Mouse (Mus musculus): ENCODE results near the gene Ptbp2. TPM values are rescaled to one million over a fixed set of nuclear protein-coding genes. Genes with fewer than 3 reads are reported as not detected.

Gene Ptbp2
- polyA plus RNA-seq, 1 experiment from 2014 or later: 73.0 TPM

- no peak for DNase-seq (ENCODE audit: low spot score)
- ATAC-seq (replicated peaks; ENCODE audit: low FRiP score, low TSS enrichment, low read depth): no peak
- no peak overlapping the region for H3K4me3 ChIP-seq (ENCODE audit: low read depth, low read length)
- H3K4me1 ChIP-seq (replicated peaks; ENCODE audit: control insufficient read depth, insufficient read depth, low read length): no peaks in the 10 kb centered on the region
- no peak overlapping the region for H3K9ac ChIP-seq (ENCODE audit: low read length)
- H3K27ac ChIP-seq (ENCODE audit: low read depth): no peak overlapping the region
- WGBS: 58% methylated on average over 1 of the region's 1 CpGs
- peaks cover 51% of the 10 kb centered on the region for H3K36me3 ChIP-seq (ENCODE audit: control insufficient read depth, insufficient read depth, low read length)
- no peak overlapping the region for H3K4me2 ChIP-seq (ENCODE audit: low read length)
- no peaks in the 10 kb centered on the region for H3K9me3 ChIP-seq (ENCODE audit: control insufficient read depth, low read length)
- H3K27me3 ChIP-seq (replicated peaks; ENCODE audit: control insufficient read depth, insufficient read depth, low read length): no peaks in the 10 kb centered on the region
Measured at GRCm38 (mm10) chr3:119745801-119746200, 38.5 kb downstream of the Ptbp2 start.

DNA sequence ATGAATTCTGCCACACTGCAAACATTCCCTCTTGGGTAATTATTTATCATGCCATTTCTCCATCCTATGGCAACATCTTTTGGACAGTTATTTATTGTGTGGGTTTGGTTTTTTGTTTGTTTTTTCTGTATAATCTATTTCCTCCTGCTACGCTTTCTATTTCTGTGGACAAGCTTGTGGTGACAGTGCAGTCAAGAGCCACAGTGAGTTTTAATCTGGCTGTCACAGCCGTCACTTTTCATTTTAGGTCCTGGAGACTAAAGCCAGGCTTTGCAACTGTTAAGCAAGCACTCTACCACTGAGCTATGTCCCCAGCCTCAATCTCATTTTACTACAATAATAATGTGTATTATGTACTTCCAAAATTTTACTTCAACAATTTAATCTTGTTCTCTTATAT is 54.4 kb downstream of the Ptbp2 start:
- Histone ChIP-seq H3K4me3 (ENCODE audit: low read depth, low read length) (no peak overlapping the region), H3K9me3 (ENCODE audit: control insufficient read depth, low read length) (no peaks in the 10 kb centered on the region), H3K36me3 (ENCODE audit: control insufficient read depth, insufficient read depth, low read length) (peaks cover 34% of the 10 kb centered on the region), H3K27me3 (replicated peaks; ENCODE audit: control insufficient read depth, insufficient read depth, low read length) (no peaks in the 10 kb centered on the region), H3K27ac (ENCODE audit: low read depth) (no peak overlapping the region), H3K4me1 (replicated peaks; ENCODE audit: control insufficient read depth, insufficient read depth, low read length) (0 out of 2 replicates have a peak, but pooled peaks cover 2% of the 10 kb centered on the region), H3K9ac (ENCODE audit: low read length) (no peak overlapping the region), H3K4me2 (ENCODE audit: low read length) (no peak overlapping the region)
- 80% methylated on average over 2 of the region's 2 CpGs for WGBS
- DNase-seq (ENCODE audit: low spot score) (no peak), ATAC-seq (replicated peaks; ENCODE audit: low FRiP score, low TSS enrichment, low read depth) (no peak)

DNA sequence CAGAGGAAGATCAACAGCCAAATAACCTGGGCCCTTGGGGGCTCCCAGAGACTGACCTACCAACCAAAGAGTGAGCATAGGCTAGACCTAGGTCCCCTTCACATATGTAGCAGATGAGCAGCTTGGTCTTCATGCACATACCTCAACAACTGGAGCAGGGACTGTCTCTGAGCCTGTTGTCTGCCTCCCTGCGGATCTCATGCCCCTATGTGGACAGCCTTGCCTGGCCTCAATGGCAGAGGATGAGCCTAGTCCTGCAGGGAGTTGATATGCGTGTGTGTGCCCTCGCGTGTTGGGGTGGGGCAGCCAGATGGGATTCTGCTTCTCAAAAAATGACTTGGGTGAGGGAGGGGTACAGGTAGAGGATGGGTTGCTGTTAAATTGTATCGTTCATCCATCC is 72.2 kb downstream of the Ptbp2 start:
- no peaks in the 10 kb centered on the region for H3K4me1 ChIP-seq (replicated peaks; ENCODE audit: control insufficient read depth, insufficient read depth, low read length)
- no peaks in the 10 kb centered on the region for H3K9me3 ChIP-seq (ENCODE audit: control insufficient read depth, low read length)
- peaks cover 8% of the 10 kb centered on the region; the same call in 1 of the 2 replicates for H3K36me3 ChIP-seq (ENCODE audit: control insufficient read depth, insufficient read depth, low read length)
- WGBS: 97% methylated on average over 5 of the region's 5 CpGs
- H3K4me2 ChIP-seq (ENCODE audit: low read length): no peak overlapping the region
- ATAC-seq (replicated peaks; ENCODE audit: low FRiP score, low TSS enrichment, low read depth) (peak; percentile 67; the same call in 1 of the 2 replicates), DNase-seq (ENCODE audit: low spot score) (no peak)
- no peak overlapping the region for H3K4me3 ChIP-seq (ENCODE audit: low read depth, low read length)
- H3K9ac ChIP-seq (ENCODE audit: low read length): no peak overlapping the region
- H3K27ac ChIP-seq (ENCODE audit: low read depth): no peak overlapping the region
- no peaks in the 10 kb centered on the region for H3K27me3 ChIP-seq (replicated peaks; ENCODE audit: control insufficient read depth, insufficient read depth, low read length)

GRCm38 (mm10) chr3:119711503-119711902 is 72.8 kb downstream of the Ptbp2 start:
- ATAC-seq (replicated peaks; ENCODE audit: low FRiP score, low TSS enrichment, low read depth): 0 out of 2 replicates have a peak, but pooled peaks have one; percentile 42

DNA sequence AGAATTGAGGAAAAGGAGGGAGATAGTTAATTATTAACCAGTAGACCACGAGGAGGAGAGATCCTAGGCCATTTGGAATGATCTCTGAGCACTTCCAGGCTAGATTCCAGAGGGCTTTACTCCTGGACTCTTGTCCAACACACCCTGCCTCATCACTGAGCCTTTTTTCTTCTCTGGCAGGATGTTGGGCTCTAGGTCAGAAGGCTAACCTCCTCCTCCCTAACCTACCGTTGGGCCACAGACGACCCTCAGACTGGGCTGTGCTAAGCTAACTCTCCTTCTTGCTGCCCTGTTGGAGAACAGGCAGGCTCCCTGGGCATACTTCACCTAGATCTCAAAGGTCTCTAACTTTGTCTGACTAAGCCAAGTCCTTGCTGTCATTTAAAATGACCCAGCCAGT is 82.8 kb downstream of the Ptbp2 start:
- 17% methylated on average over 3 of the region's 3 CpGs for WGBS
- Histone ChIP-seq H3K9me3 (ENCODE audit: control insufficient read depth, low read length) (no peaks in the 10 kb centered on the region), H3K36me3 (ENCODE audit: control insufficient read depth, insufficient read depth, low read length) (no peaks in the 10 kb centered on the region), H3K9ac (ENCODE audit: low read length) (no peak overlapping the region), H3K4me2 (ENCODE audit: low read length) (no peak overlapping the region), H3K4me3 (ENCODE audit: low read depth, low read length) (no peak overlapping the region), H3K4me1 (replicated peaks; ENCODE audit: control insufficient read depth, insufficient read depth, low read length) (no peaks in the 10 kb centered on the region), H3K27me3 (replicated peaks; ENCODE audit: control insufficient read depth, insufficient read depth, low read length) (no peaks in the 10 kb centered on the region), H3K27ac (ENCODE audit: low read depth) (no peak overlapping the region)
- ATAC-seq (replicated peaks; ENCODE audit: low FRiP score, low TSS enrichment, low read depth) (0 out of 2 replicates have a peak, but pooled peaks have one; percentile 15), DNase-seq (ENCODE audit: low spot score) (no peak)

More at GRCm38 (mm10) chr3:119711503-119711902, 72.8 kb downstream of the Ptbp2 start:
- WGBS: 100% methylated on average over 3 of the region's 3 CpGs
- Histone ChIP-seq H3K9me3 (ENCODE audit: control insufficient read depth, low read length) (no peaks in the 10 kb centered on the region), H3K4me2 (ENCODE audit: low read length) (no peak overlapping the region), H3K4me3 (ENCODE audit: low read depth, low read length) (no peak overlapping the region), H3K27me3 (replicated peaks; ENCODE audit: control insufficient read depth, insufficient read depth, low read length) (no peaks in the 10 kb centered on the region), H3K36me3 (ENCODE audit: control insufficient read depth, insufficient read depth, low read length) (peaks cover 2% of the 10 kb centered on the region; the same call in 1 of the 2 replicates), H3K27ac (ENCODE audit: low read depth) (no peak overlapping the region), H3K4me1 (replicated peaks; ENCODE audit: control insufficient read depth, insufficient read depth, low read length) (no peaks in the 10 kb centered on the region), H3K9ac (ENCODE audit: low read length) (no peak overlapping the region)
- DNase-seq (ENCODE audit: low spot score): no peak

DNA sequence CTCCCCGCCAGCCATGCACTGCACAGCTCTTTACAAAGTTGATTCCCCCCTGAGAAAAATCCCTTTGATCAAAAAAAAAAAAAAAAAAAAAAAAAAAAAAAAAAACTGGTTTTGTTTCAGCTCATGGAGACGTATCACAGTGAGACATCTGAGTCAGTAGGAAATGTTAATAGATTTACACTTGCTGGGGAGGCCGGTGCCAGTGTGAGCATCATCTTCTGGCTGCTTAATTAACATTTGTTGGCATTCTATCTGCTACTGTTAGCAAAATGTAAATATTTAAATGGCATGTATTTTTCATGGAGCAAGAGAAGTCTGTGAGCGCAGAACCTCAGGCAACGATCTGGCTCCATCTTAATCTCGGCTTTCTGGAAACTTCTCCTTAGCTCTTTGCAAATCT is 99.5 kb downstream of the Ptbp2 start:
- DNase-seq (ENCODE audit: low spot score) (no peak), ATAC-seq (replicated peaks; ENCODE audit: low FRiP score, low TSS enrichment, low read depth) (no peak)
- no peak overlapping the region for H3K9ac ChIP-seq (ENCODE audit: low read length)
- no peaks in the 10 kb centered on the region for H3K36me3 ChIP-seq (ENCODE audit: control insufficient read depth, insufficient read depth, low read length)
- H3K4me1 ChIP-seq (replicated peaks; ENCODE audit: control insufficient read depth, insufficient read depth, low read length): no peaks in the 10 kb centered on the region
- no peak overlapping the region for H3K4me3 ChIP-seq (ENCODE audit: low read depth, low read length)
- no peaks in the 10 kb centered on the region for H3K27me3 ChIP-seq (replicated peaks; ENCODE audit: control insufficient read depth, insufficient read depth, low read length)
- no peak overlapping the region for H3K27ac ChIP-seq (ENCODE audit: low read depth)
- H3K4me2 ChIP-seq (ENCODE audit: low read length): no peak overlapping the region
- WGBS: 64% methylated on average over 6 of the region's 6 CpGs
- H3K9me3 ChIP-seq (ENCODE audit: control insufficient read depth, low read length): no peaks in the 10 kb centered on the region

Small RNAs within 50 kb of the gene (microRNA-seq; reads per million reads assigned to microRNA genes)
- gene Gm24744: not detected
